Mouse (Mus musculus): ENCODE results near the gene Pcdh7. TPM values are rescaled to one million over a fixed set of nuclear protein-coding genes. Genes with fewer than 3 reads are reported as not detected.

The Pcdh7 gene
- polyA plus RNA-seq, 1 experiment: 24.7 TPM

- H3ac ChIP-seq (ENCODE audit: control insufficient read depth, insufficient read length, low read depth): peak overlapping the region; percentile 38
- peak overlapping the region; percentile 57 for H3K4me3 ChIP-seq (ENCODE audit: insufficient read depth, poor library complexity, severe bottlenecking)
- TF ChIP-seq CEBPB (IDR thresholded peaks at IDR 0.05; ENCODE audit: low read depth) (no peak), MYOD1 (IDR thresholded peaks at IDR 0.05; ENCODE audit: control insufficient read depth, insufficient read length, low read depth) (no peak), USF1 (IDR thresholded peaks at IDR 0.05; ENCODE audit: low read depth) (no peak), MAX (IDR thresholded peaks at IDR 0.05) (no peak), MYOG (IDR thresholded peaks at IDR 0.05; ENCODE audit: control insufficient read depth, extremely low read depth, insufficient read length) (no peak), CTCF (IDR thresholded peaks at IDR 0.05; ENCODE audit: control insufficient read depth, insufficient read depth, insufficient read length) (no peak), FOSL1 (IDR thresholded peaks at IDR 0.05; ENCODE audit: insufficient read depth, low read length, poor library complexity, severe bottlenecking) (no peak)
- H3K36me3 ChIP-seq (ENCODE audit: control insufficient read depth, insufficient read depth): no peaks in the 10 kb centered on the region
- H3K79me2 ChIP-seq (ENCODE audit: control insufficient read depth, insufficient read depth): peaks cover 28% of the 10 kb centered on the region
- no peaks in the 10 kb centered on the region for H3K27me3 ChIP-seq (ENCODE audit: control insufficient read depth, insufficient read depth, insufficient read length)
- peaks cover 16% of the 10 kb centered on the region for H3K79me3 ChIP-seq (ENCODE audit: low read depth)
Observed at GRCm38 (mm10) chr5:57715524-57716400, 2.0 kb upstream of the Pcdh7 start.

GRCm38 (mm10) chr5:57716421-57717237 is 1.1 kb upstream of the Pcdh7 start:
- peak overlapping the region; percentile 76 for H3ac ChIP-seq (ENCODE audit: control insufficient read depth, insufficient read length, low read depth)
- peaks cover 37% of the 10 kb centered on the region for H3K79me2 ChIP-seq (ENCODE audit: control insufficient read depth, insufficient read depth)
- H3K27me3 ChIP-seq (ENCODE audit: control insufficient read depth, insufficient read depth, insufficient read length): no peaks in the 10 kb centered on the region
- peak overlapping the region; percentile 57 for H3K4me3 ChIP-seq (ENCODE audit: insufficient read depth, poor library complexity, severe bottlenecking)
- H3K36me3 ChIP-seq (ENCODE audit: control insufficient read depth, insufficient read depth): no peaks in the 10 kb centered on the region
- peaks cover 24% of the 10 kb centered on the region for H3K79me3 ChIP-seq (ENCODE audit: low read depth)
- no peak for TF ChIP-seq FOSL1 (IDR thresholded peaks at IDR 0.05; ENCODE audit: insufficient read depth, low read length, poor library complexity, severe bottlenecking)

- Histone ChIP-seq H3K79me3 (ENCODE audit: low read depth) (peaks cover 31% of the 10 kb centered on the region), H3K79me2 (ENCODE audit: control insufficient read depth, insufficient read depth) (peaks cover 44% of the 10 kb centered on the region), H3ac (ENCODE audit: control insufficient read depth, insufficient read length, low read depth) (peak overlapping the region; percentile 73), H3K4me3 (ENCODE audit: insufficient read depth, poor library complexity, severe bottlenecking) (peak overlapping the region; percentile 57), H3K27me3 (ENCODE audit: control insufficient read depth, insufficient read depth, insufficient read length) (no peaks in the 10 kb centered on the region), H3K36me3 (ENCODE audit: control insufficient read depth, insufficient read depth) (no peaks in the 10 kb centered on the region)
- TF ChIP-seq USF1 (IDR thresholded peaks at IDR 0.05; ENCODE audit: low read depth) (no peak), CEBPB (IDR thresholded peaks at IDR 0.05; ENCODE audit: low read depth) (no peak), MYOG (IDR thresholded peaks at IDR 0.05; ENCODE audit: control insufficient read depth, extremely low read depth, insufficient read length) (no peak)
Observed at GRCm38 (mm10) chr5:57717238-57717905, 395 bp upstream of the Pcdh7 start.

GRCm38 (mm10) chr5:57718876-57719593 is 1.3 kb downstream of the Pcdh7 start:
- Histone ChIP-seq H3K79me2 (ENCODE audit: control insufficient read depth, insufficient read depth) (peaks cover 61% of the 10 kb centered on the region), H3ac (ENCODE audit: control insufficient read depth, insufficient read length, low read depth) (peak overlapping the region; percentile 72), H3K79me3 (ENCODE audit: low read depth) (peaks cover 40% of the 10 kb centered on the region), H3K27me3 (ENCODE audit: control insufficient read depth, insufficient read depth, insufficient read length) (no peaks in the 10 kb centered on the region), H3K4me3 (ENCODE audit: insufficient read depth, poor library complexity, severe bottlenecking) (peak overlapping the region; percentile 57), H3K36me3 (ENCODE audit: control insufficient read depth, insufficient read depth) (no peaks in the 10 kb centered on the region)
- TF ChIP-seq CEBPB (IDR thresholded peaks at IDR 0.05; ENCODE audit: low read depth) (no peak), MAX (IDR thresholded peaks at IDR 0.05) (no peak), MYOG (IDR thresholded peaks at IDR 0.05; ENCODE audit: control insufficient read depth, extremely low read depth, insufficient read length) (no peak), MYOD1 (IDR thresholded peaks at IDR 0.05; ENCODE audit: control insufficient read depth, insufficient read length, low read depth) (no peak), FOSL1 (IDR thresholded peaks at IDR 0.05; ENCODE audit: insufficient read depth, low read length, poor library complexity, severe bottlenecking) (no peak), CTCF (IDR thresholded peaks at IDR 0.05; ENCODE audit: control insufficient read depth, insufficient read depth, insufficient read length) (no peak), USF1 (IDR thresholded peaks at IDR 0.05; ENCODE audit: low read depth) (no peak)

- peaks cover 67% of the 10 kb centered on the region for H3K79me2 ChIP-seq (ENCODE audit: control insufficient read depth, insufficient read depth)
- peaks cover 46% of the 10 kb centered on the region for H3K79me3 ChIP-seq (ENCODE audit: low read depth)
- H3K36me3 ChIP-seq (ENCODE audit: control insufficient read depth, insufficient read depth): no peaks in the 10 kb centered on the region
- H3ac ChIP-seq (ENCODE audit: control insufficient read depth, insufficient read length, low read depth): peak overlapping the region; percentile 72
- no peaks in the 10 kb centered on the region for H3K27me3 ChIP-seq (ENCODE audit: control insufficient read depth, insufficient read depth, insufficient read length)
- TF ChIP-seq USF1 (IDR thresholded peaks at IDR 0.05; ENCODE audit: low read depth): no peak
- peak; percentile 95 for TF ChIP-seq CTCF (IDR thresholded peaks at IDR 0.05; ENCODE audit: control insufficient read depth, insufficient read depth, insufficient read length)
- H3K4me3 ChIP-seq (ENCODE audit: insufficient read depth, poor library complexity, severe bottlenecking): peak overlapping the region; percentile 57
Observed at GRCm38 (mm10) chr5:57719594-57720185, 1.9 kb downstream of the Pcdh7 start.

Measured in C2C12 (cell line).